Mouse (Mus musculus) bone marrow, adult 2 months (tissue): ENCODE measurements at regions not wholly inside any gene's neighbourhood (a gene's known extent, or its start where the extent isn't known, plus 50 kb on each side); places are given as distances from the start of the nearest gene placed in this dataset.
"Not testable (repeated sequence)": the region's sequence is repeated elsewhere in the genome, so short reads cannot be mapped to it uniquely, and the experiment has no call there.

Source experiments
- H3K27ac ChIP-seq: fragments of 200-500 bp; 2 replicates; pipeline ENCODE4 v1.5.1; 2012; ENCODE audit warnings: low read depth, mild to moderate bottlenecking, control low read depth, inconsistent platforms, low read length; ENCODE audit not compliant: control insufficient read depth, poor library complexity, insufficient read depth
- H3K4me1 ChIP-seq: fragments of 200-500 bp; 2 replicates; pipeline ENCODE4 v1.6.1; 2011; ENCODE audit warnings: low read length; ENCODE audit not compliant: control insufficient read depth, insufficient read depth
- H3K4me3 ChIP-seq: fragments of 200-500 bp; replicated peaks from 2 replicates; pipeline ENCODE3; 2011; ENCODE audit warnings: mild to moderate bottlenecking, low read depth, low read length, control low read depth; ENCODE audit not compliant: control insufficient read depth
- CTCF ChIP-seq: fragments of 200-500 bp; IDR thresholded peaks from 2 replicates; pipeline ENCODE4 v1.5.1; 2011; ENCODE audit warnings: low read length, control low read depth; ENCODE audit not compliant: control insufficient read depth, insufficient read depth
- POLR2A ChIP-seq: fragments of 200-500 bp; IDR thresholded peaks from 2 replicates; pipeline ENCODE4 v1.6.1; 2011; ENCODE audit warnings: low read depth, mild to moderate bottlenecking, control low read depth, low read length, borderline replicate concordance; ENCODE audit not compliant: control insufficient read depth
- WGBS: fragments of 180-500 bp; shearing (Covaris S2); methylation state at CpG from one replicate; pipeline ENCODE4 v1.1.7; 2018; 5-methylcytosine and 5-hydroxymethylcytosine counted together

- Histone ChIP-seq H3K4me3 (no peak overlapping the region), H3K27ac (no peak overlapping the region), H3K4me1 (no peaks in the 10 kb centered on the region)
- 69% methylated on average over 3 of the region's 3 CpGs for WGBS
- TF ChIP-seq POLR2A: no peak
- no peak for TF ChIP-seq CTCF
Observed at GRCm38 (mm10) chr14:53832553-53832952, 421.4 kb downstream of the Dad1 start.

- TF ChIP-seq CTCF (no peak), POLR2A (no peak)
- WGBS: 80% methylated on average over 6 of the region's 6 CpGs
- H3K4me1 ChIP-seq: no peaks in the 10 kb centered on the region
- H3K27ac ChIP-seq: no peak overlapping the region
- H3K4me3 ChIP-seq: no peak overlapping the region
Observed at GRCm38 (mm10) chr14:53831651-53832050, 422.3 kb downstream of the Dad1 start.

GRCm38 (mm10) chr14:53830717-53831116 lies 423.2 kb downstream of the Dad1 start:
- H3K4me3 ChIP-seq: no peak overlapping the region
- 60% methylated on average over 1 of the region's 1 CpGs for WGBS
- TF ChIP-seq CTCF: no peak
- no peak for TF ChIP-seq POLR2A
- H3K4me1 ChIP-seq: no peaks in the 10 kb centered on the region
- no peak overlapping the region for H3K27ac ChIP-seq

- WGBS: 77% methylated on average over 4 of the region's 4 CpGs
- Histone ChIP-seq H3K4me3 (no peak overlapping the region), H3K4me1 (no peaks in the 10 kb centered on the region), H3K27ac (no peak overlapping the region)
- TF ChIP-seq POLR2A (no peak), CTCF (no peak)
Observed at GRCm38 (mm10) chr14:53826782-53827181, 427.1 kb downstream of the Dad1 start.

GRCm38 (mm10) chr14:53806231-53806630 lies 447.7 kb downstream of the Dad1 start:
- Histone ChIP-seq H3K4me1 (no peaks in the 10 kb centered on the region; the same call in 1 of the 2 replicates), H3K4me3 (no peak overlapping the region), H3K27ac (no peak overlapping the region)
- TF ChIP-seq POLR2A (no peak), CTCF (no peak)
- 12% methylated on average over 3 of the region's 3 CpGs for WGBS

- TF ChIP-seq CTCF: peak; percentile 24; the same call in 1 of the 2 replicates
- no peak for TF ChIP-seq POLR2A
- 29% methylated on average over 17 of the region's 17 CpGs for WGBS
- H3K4me1 ChIP-seq: no peaks in the 10 kb centered on the region; the same call in 1 of the 2 replicates
- H3K4me3 ChIP-seq: no peak overlapping the region
- H3K27ac ChIP-seq: no peak overlapping the region
Observed at GRCm38 (mm10) chr14:53803698-53804620, 449.9 kb downstream of the Dad1 start.

GRCm38 (mm10) chr14:53802547-53802946 lies 451.4 kb downstream of the Dad1 start:
- H3K27ac ChIP-seq: no peak overlapping the region
- TF ChIP-seq POLR2A (no peak), CTCF (no peak)
- WGBS: 62% methylated on average over 3 of the region's 3 CpGs
- no peak overlapping the region for H3K4me3 ChIP-seq
- no peaks in the 10 kb centered on the region; the same call in 1 of the 2 replicates for H3K4me1 ChIP-seq

GRCm38 (mm10) chr14:53800508-53801136 lies 453.3 kb downstream of the Dad1 start:
- H3K4me1 ChIP-seq: no peaks in the 10 kb centered on the region; the same call in 1 of the 2 replicates
- TF ChIP-seq POLR2A (no peak), CTCF (no peak)
- no peak overlapping the region for H3K4me3 ChIP-seq
- H3K27ac ChIP-seq: no peak overlapping the region
- WGBS: 60% methylated on average over 11 of the region's 11 CpGs

- not testable (repeated sequence) for H3K27ac ChIP-seq
Observed at GRCm38 (mm10) chr14:53795160-53795559, 458.7 kb downstream of the Dad1 start.

More at GRCm38 (mm10) chr14:53795160-53795559, 458.7 kb downstream of the Dad1 start:
- not testable (repeated sequence) for H3K4me1 ChIP-seq, H3K4me3 ChIP-seq
- WGBS: 49% methylated on average over 1 of the region's 1 CpGs
